Mouse (Mus musculus) kidney, postnatal 36 days (tissue): ENCODE measurements around the gene Vps51.

Experiments used
- DNase-seq, 2 experiments: peaks; one replicate each; pipeline ENCODE4 v3.0.0; 2021 to 2022; ENCODE audit warnings: mixed read lengths in 2 of 2

The Vps51 gene

DNA sequence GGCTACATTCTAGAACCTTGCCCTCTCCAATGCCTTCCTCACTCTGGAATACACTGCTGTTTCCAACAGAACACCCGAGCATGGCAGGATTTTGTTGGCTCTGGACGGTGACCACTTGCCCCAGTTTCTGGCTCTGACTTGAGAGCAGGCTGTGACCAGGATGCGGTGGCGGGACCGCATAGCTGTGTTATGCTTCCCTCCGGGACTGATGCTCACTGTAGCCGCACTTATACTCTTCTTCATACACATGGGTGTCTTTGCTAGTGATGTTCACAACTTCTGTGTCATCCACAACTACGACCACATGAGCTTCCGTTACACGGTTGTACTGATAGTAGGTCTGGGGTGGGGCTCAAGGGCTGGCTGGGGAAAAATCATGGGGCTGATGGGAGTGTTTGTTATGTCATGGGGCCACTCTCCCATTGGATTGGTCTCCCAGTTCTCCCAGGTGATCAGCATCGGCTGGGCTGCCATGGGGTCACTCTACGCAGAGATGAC lies 3.0 kb upstream of the Vps51 start, which contains the start of gene Tmem262:
Gene Tmem262 (plus strand): TSS at position 51 of the 498 bp plus-strand sequence.
- no peak for DNase-seq

DNA sequence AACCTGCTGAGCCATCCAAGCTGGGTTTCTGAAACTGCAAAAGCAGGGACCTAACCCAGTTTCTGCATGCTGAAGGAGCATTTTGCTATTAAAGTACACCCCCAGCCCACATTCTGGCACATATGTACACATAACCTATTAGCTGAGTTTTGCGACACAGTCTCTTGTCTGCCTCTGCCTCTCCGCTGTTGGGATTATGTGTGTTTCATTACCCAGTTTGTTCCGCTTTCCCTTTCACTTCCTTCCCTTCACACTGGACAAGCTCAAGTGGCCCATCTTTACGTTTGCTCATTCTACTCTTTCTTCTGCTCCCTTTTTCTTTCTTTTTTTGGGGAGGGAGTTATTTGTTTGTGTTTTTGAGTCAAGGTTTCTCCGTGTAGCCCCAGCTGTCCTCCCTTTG lies 3.1 kb downstream of the Vps51 start:
- DNase-seq, result no peak

GRCm38 (mm10) chr19:6071261-6071660 lies 5.8 kb downstream of the Vps51 start:
- no peak for DNase-seq

DNA sequence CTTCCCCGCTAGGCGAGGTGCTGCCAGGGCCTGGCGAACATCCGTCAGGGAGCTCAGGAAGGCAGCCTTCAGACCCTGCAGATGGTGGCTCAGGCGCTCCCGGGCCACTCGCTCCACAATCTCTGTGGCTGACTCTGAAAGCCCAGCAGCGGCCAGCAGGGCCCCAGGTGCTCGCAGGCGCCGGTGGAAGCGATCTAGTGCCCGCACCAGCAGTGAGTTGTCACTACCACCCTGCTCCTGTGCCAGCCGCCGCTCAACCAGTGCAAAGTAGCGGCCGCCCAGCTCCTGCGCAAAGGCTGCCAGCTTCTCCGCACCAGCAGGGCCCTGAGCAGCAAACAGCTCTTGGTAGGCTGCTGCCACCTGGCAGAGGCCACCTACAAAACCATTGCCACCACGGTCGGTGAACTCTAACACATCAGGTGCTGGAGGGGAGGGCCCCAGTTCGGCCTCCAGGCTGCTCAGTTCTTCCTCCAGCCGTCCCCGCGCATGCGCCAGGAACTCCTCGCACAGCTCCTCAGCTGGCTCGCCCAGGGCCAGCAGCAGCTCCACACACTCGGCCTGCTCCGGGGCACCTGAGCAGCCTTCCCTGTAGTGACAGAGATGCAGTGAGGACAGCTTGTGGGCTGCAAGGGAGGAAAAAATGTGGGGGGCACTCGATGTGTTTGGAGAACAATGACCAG lies 6.3 kb downstream of the Vps51 start:
- DNase-seq, result no peak

DNA sequence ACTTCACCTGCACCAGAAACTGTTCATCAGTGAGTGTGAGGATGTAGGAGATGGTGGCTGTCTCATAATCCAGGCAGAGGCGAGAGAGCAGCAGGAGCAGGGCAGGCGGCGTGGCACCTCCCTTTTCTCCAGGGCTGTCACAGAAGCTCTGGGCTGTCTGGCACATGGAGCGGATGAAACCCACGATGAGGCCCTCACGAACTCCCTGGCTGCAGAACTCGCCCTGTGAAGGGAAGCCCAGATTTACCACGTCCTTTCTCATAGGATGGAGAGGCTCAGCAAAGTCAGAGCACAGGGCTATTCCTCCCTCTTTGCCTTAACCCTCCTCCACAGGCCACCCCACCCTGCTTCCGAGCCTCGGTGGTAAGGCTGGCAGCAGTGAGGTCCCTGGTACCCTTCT lies 7.2 kb downstream of the Vps51 start:
- no peak for DNase-seq

DNA sequence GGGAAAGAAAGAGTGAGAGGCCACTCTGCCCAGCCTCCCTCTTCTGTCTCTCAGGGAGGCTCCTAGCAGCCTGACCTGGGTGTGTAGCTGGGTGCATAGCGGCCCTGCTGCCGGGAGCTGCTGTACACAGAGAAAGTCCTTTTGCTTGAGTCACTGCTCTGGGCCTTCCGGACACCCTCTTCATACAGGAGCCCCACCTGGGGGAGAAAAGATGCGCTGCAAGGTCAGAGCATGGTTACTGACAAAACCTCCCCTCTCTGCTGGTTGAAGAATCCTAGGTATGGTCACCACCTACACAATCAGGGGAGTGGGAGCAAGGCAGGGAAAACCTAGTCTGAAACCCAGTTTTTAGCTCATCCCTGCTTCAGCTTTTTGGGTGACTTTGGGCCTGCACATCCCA lies 8.1 kb downstream of the Vps51 start:
- DNase-seq, result no peak

- DNase-seq, result peak; percentile 96
Measured at GRCm38 (mm10) chr19:6067724-6068415, 9.2 kb downstream of the Vps51 start, which contains the start of gene Tm7sf2. Gene Tm7sf2 (minus strand): TSS chr19:6068373.

DNA sequence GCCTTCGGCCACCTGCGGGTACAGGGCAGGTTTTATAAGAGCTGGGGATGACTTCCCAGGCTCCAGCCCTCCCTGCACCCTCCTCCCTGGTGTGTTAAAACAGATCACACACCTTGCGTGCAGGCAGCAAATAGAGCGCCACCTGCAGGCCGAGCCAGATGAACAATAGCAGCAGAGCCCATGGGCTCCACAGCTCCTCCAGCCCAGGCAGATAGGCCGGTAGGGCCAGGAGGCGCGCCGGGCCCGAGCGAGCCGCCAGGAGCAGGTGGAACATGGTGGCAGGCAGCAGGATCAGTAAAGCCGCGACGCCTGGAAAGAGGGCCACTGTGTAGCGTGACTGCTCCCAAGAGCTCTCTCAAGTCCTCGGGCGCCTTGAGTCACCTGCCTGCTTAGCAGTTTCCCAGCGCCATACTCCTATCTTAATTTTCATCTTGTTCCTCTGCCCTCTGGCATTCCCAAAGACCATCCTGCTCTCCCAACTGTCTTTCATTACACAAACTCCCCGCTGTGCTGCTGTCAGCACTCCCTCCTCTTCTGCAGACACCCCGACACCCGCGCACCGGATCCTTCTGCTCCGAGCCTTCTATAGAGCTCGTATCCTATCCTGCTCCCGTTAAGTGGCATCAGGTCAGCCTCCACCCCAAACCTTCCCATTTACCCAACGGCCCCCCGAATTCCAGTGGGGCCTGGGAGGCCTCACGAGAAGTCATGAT lies 9.9 kb downstream of the Vps51 start:
- peak; percentile 85 to 94 for DNase-seq

DNA sequence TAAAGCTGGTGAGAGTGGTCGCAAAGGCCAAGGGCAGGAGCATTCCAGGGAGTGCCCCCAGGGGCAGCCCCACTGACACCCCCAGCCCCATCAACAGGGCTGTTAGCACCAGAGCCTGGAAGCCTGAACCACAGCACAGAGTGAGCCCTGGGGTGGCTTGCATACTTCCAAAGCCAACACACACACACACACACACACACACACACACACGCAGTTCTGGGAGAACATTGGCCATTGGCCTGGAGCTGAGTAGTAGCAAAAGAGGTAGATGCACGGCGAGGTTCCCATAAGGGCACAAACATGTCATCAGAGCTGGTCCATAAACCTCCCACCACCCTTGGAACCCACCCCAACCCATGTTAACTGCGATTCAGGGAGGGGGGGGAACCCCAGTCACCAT lies 10.5 kb downstream of the Vps51 start:
- no peak for DNase-seq

DNA sequence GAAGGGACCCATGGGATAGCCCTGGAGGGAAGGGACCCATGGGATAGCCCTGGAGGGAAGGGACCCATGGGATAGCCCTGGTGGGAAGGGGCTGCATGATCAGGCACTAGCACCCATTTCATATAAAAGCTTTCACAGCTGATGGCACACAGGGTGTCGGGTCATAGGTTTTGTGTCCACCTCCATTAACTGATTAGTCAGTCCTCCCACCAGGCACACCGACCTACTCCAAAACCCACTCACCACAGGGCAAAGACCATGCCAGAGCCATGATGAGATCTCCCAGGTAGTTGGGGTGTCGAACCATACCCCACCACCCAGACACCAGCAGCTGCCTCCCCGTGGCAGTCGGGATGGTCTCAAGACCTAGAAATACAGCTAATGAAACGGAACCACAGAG lies 13.9 kb downstream of the Vps51 start:
- DNase-seq, result no peak

GRCm38 (mm10) chr19:6062418-6062817 lies 14.6 kb downstream of the Vps51 start:
- DNase-seq, result no peak

DNA sequence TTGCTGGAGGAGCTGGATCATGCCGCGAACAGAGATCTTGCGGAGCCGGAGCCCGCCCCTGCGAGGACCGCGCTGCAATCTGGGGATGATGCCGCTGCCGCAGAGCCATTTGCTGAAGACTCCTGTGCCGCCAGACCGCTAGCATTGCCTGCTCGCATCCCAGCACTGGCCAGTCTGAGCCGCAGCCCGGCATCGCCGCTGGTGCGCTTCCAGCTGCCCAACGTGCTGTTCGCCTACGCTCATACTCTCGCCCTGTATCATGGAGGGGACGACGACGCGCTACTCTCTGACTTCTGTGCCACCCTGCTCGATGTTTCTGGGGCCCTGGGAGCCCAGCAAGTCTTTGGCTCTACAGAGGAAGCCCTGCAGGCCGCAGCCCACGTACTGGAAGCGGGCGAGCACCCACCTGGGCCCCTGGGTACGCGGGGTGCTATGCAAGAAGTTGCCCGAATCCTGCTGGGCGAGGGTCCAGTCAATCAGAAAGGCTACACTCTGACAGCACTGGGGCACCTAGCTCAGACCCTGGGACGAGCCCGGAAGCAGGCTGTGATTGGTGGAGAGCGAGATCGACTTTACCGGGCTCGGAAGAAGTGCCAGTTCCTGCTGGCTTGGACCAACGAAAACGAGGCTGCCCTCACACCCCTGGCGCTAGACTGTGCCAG lies 15.3 kb downstream of the Vps51 start:
- DNase-seq, result peak in 1 of 2 experiments; percentile 70

GRCm38 (mm10) chr19:6061021-6061533 lies 16.0 kb downstream of the Vps51 start, which contains the start of gene Znhit2:
Gene Znhit2 (plus strand): TSS chr19:6061192.
- peak; percentile 96 to 97 for DNase-seq

GRCm38 (mm10) chr19:6058966-6059365 lies 18.1 kb downstream of the Vps51 start:
- peak in 1 of 2 experiments; percentile 34 for DNase-seq

- no peak for DNase-seq
Measured at GRCm38 (mm10) chr19:6058513-6058912, 18.5 kb downstream of the Vps51 start.

DNA sequence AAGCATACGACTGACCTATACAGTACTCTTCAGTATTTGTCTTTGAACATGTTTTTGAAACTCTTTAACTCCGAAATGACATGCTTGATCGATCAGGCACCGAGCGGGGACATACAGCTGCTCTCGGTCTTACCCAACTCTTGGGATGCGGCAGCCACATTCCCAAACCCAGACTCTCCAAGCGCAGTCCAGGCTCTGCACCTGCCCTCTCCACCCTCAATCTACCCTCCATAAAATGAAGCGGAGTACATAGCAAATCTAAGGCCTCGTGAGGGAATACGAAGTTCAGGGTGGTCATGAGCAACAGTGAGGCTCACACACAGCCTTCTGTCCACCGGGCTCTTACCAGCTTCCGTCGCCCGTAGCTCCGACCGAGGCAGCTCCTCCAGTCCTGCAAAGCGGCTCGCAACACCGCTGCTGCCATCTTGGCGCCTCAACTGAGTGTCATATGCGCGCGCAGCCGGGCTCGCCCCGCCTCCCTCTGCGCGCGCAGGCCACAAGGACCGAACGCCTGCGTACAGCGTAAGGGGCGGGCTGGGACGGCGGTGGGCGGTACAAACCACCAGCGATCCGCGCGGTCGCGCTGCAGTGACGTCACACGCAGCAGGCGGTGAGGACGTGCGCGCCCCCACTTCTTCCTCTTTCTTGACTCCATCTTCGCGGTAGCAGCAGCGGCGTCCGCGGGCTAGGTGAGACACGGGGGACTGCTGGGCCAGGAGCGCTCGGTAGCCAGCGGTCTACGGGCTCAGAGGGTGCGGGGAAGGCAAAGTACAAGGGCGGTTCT lies 19.5 kb downstream of the Vps51 start, which contains the start of the genes Mrpl49 and Fau:
Gene Mrpl49 (minus strand): TSS at position 473 of the 784 bp plus-strand sequence.
Gene Fau (plus strand): TSS at position 532 of the 784 bp plus-strand sequence.
- DNase-seq, result peak; percentile 99 to 100

DNA sequence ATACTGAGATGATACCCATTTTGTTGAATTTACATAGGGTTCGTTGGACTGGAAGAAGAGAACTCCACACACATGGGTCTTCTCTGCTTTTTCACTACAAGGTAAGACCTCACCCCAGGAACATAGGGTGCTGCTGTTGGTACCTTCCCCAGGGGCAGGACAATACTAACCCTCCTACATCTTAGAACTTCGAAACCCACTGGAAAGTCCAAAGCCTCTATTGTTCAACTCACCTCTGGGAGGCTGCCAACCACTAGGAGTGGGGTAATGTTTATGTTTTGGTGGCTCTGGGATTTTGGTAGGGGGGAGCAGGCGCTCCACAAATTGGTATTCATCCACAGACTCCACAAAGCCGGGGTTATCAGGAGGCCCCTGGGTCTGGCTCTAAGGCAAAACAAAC lies 20.3 kb downstream of the Vps51 start:
- no peak for DNase-seq

DNA sequence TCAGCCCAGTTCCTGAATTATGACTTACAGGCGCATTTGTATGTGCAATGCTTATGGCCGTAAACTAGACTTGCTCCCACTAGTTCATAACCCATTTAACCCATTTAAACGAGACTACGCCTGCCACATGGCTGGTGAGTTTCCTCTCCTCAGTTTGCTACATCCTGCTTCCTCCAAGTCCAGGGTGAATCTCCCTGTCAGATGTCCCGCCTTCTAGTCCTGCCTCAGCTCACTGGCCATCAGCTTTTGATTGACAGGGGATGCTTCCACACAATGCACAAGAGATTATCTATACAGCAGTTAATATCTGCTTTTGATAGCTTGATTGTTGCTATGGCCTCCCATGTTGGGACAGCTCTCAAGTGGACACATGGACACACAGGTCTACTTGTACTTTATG lies 22.7 kb downstream of the Vps51 start:
- DNase-seq, result no peak

- no peak for DNase-seq
Measured at GRCm38 (mm10) chr19:6052516-6052915, 24.5 kb downstream of the Vps51 start.

- no peak for DNase-seq
Measured at GRCm38 (mm10) chr19:6048681-6049410, 28.2 kb downstream of the Vps51 start.

- DNase-seq, result no peak
Measured at GRCm38 (mm10) chr19:6047899-6048166, 29.2 kb downstream of the Vps51 start.
